Mouse (Mus musculus) liver, embryonic 11.5 days (tissue): ENCODE results near the gene Psmd1. TPM values are rescaled to one million over a fixed set of nuclear protein-coding genes. Genes with fewer than 3 reads are reported as not detected.

Experiments
- ATAC-seq: fragments of 200-750 bp; cut with Nextera tagmentation; replicated peaks from 2 replicates; pipeline ENCODE4 v1.8.0; 2017; ENCODE audit warnings: moderate number of reproducible peaks, mild to moderate bottlenecking, moderate TSS enrichment, moderate library complexity; ENCODE audit not compliant: low FRiP score
- DNase-seq: peaks from one replicate; pipeline ENCODE4 v3.0.0-alpha.2; 2017; ENCODE audit warnings: low spot score
- H3K27ac ChIP-seq: fragments of 300-500 bp; sonication (generic); 2 replicates; pipeline ENCODE4 v1.5.1; 2014; ENCODE audit warnings: mild to moderate bottlenecking, low read depth, low read length, control low read depth
- H3K27me3 ChIP-seq: fragments of 300-500 bp; sonication (generic); replicated peaks from 2 replicates; pipeline ENCODE4 v1.6.1; 2014; ENCODE audit warnings: low read length, mixed read lengths; ENCODE audit not compliant: control insufficient read depth, insufficient read depth
- H3K36me3 ChIP-seq: fragments of 300-500 bp; sonication (generic); 2 replicates; pipeline ENCODE4 v1.6.1; 2014; ENCODE audit warnings: mild to moderate bottlenecking, low read length, moderate library complexity, mixed read lengths; ENCODE audit not compliant: control insufficient read depth, insufficient read depth
- H3K4me1 ChIP-seq: fragments of 300-500 bp; sonication (generic); replicated peaks from 2 replicates; pipeline ENCODE4 v1.6.1; 2014; ENCODE audit warnings: low read length, mixed read lengths; ENCODE audit not compliant: control insufficient read depth, insufficient read depth
- H3K4me2 ChIP-seq: fragments of 300-500 bp; sonication (generic); 2 replicates; pipeline ENCODE4 v1.6.1; 2014; ENCODE audit warnings: mild to moderate bottlenecking, control low read depth, moderate library complexity
- H3K4me3 ChIP-seq: fragments of 300-500 bp; sonication (generic); 2 replicates; pipeline ENCODE4 v1.5.1; 2014; ENCODE audit warnings: low read depth, low read length, control low read depth
- H3K9ac ChIP-seq: fragments of 300-500 bp; sonication (generic); 2 replicates; pipeline ENCODE4 v1.6.1; 2014; ENCODE audit warnings: low read depth, low read length, control low read depth
- H3K9me3 ChIP-seq: fragments of 300-500 bp; sonication (generic); 2 replicates; pipeline ENCODE4 v1.6.1; 2016; ENCODE audit warnings: low read length, inconsistent platforms, mixed read lengths; ENCODE audit not compliant: control insufficient read depth
- WGBS: fragments of 180-500 bp; shearing (Covaris S2); extraction: QIAGEN DNeasy Blood & Tissue Kit; methylation state at CpG from one replicate; pipeline ENCODE4 v1.1.7; 2014; 5-methylcytosine and 5-hydroxymethylcytosine counted together
- polyA plus RNA-seq: library from polyadenylated mRNA; unstranded; fragments of >200 nt; fragmentation: Nextera tagmentation; extraction: Ambion mirVana; gene quantifications from 2 replicates; pipeline ENCODE4 v1.2.1, GENCODE M21; 2014

Psmd1 gene
- polyA plus RNA-seq, 1 experiment from 2014 or later: 196 TPM

- DNase-seq: no peak
- no peak for ATAC-seq
Measured at GRCm38 (mm10) chr1:86186762-86187161, 122.6 kb downstream of the Psmd1 start.

GRCm38 (mm10) chr1:86187856-86188255, 123.7 kb downstream of the Psmd1 start:
- DNase-seq: no peak
- Histone ChIP-seq H3K9me3 (no peaks in the 10 kb centered on the region), H3K27ac (no peak overlapping the region), H3K4me2 (no peak overlapping the region), H3K4me3 (no peak overlapping the region), H3K27me3 (no peaks in the 10 kb centered on the region), H3K9ac (no peak overlapping the region), H3K4me1 (no peaks in the 10 kb centered on the region), H3K36me3 (no peaks in the 10 kb centered on the region)
- ATAC-seq: no peak
- WGBS: 62% methylated on average over 2 of the region's 2 CpGs

More at GRCm38 (mm10) chr1:86186762-86187161, 122.6 kb downstream of the Psmd1 start:
- Histone ChIP-seq H3K27me3 (no peaks in the 10 kb centered on the region), H3K27ac (no peak overlapping the region), H3K4me1 (peaks cover 4% of the 10 kb centered on the region), H3K9ac (no peak overlapping the region), H3K36me3 (no peaks in the 10 kb centered on the region), H3K4me3 (no peak overlapping the region), H3K4me2 (no peak overlapping the region), H3K9me3 (no peaks in the 10 kb centered on the region)
- 69% methylated on average over 7 of the region's 7 CpGs for WGBS

- no peaks in the 10 kb centered on the region for H3K9me3 ChIP-seq
- H3K36me3 ChIP-seq: no peaks in the 10 kb centered on the region
- H3K27me3 ChIP-seq: no peaks in the 10 kb centered on the region
- ATAC-seq: no peak
- no peak for DNase-seq
- no peak overlapping the region for H3K4me2 ChIP-seq
- H3K27ac ChIP-seq: no peak overlapping the region
- 83% methylated on average over 2 of the region's 2 CpGs for WGBS
- no peaks in the 10 kb centered on the region for H3K4me1 ChIP-seq
- no peak overlapping the region for H3K4me3 ChIP-seq
- no peak overlapping the region for H3K9ac ChIP-seq
Measured at GRCm38 (mm10) chr1:86188271-86188670, 124.1 kb downstream of the Psmd1 start.

Other genes starting within 250 kb of the Psmd1 start
- gene Itm2c, start 170.1 kb upstream of the Psmd1 start, polyA plus RNA-seq: 39.7 and 41.8 TPM in 2 replicates
- gene 4933407L21Rik, start 135.9 kb upstream of the Psmd1 start, polyA plus RNA-seq: not detected in 2 replicates
- not detected in 2 replicates for gene Gpr55, start 103.4 kb upstream of the Psmd1 start, polyA plus RNA-seq
- gene Spata3, start 47.6 kb upstream of the Psmd1 start, polyA plus RNA-seq: not detected in 2 replicates
- gene 2810459M11Rik, start 18.5 kb upstream of the Psmd1 start, polyA plus RNA-seq: 16.4 and 17.7 TPM in 2 replicates
- 0.23 and 0.26 TPM in 2 replicates for gene Htr2b, start 47.6 kb downstream of the Psmd1 start, polyA plus RNA-seq
- not detected in 2 replicates for gene Gm21972, start 69.2 kb downstream of the Psmd1 start, polyA plus RNA-seq
- gene Armc9, start 90.4 kb downstream of the Psmd1 start, polyA plus RNA-seq: 20.9 and 28.7 TPM in 2 replicates
- 8.9 TPM in 2 replicates for gene B3gnt7, start 238.4 kb downstream of the Psmd1 start, polyA plus RNA-seq